Mouse (Mus musculus) embryo, embryonic 10 days (tissue): ENCODE results near the gene Ifna6.
A peak's percentile ranks its signal among the peaks of the same experiment; 100 is the strongest.

Experiments
- DNase-seq: peaks from one replicate; pipeline ENCODE4 v3.0.0-alpha.2; 2015; ENCODE audit warnings: low spot score

Ifna6 gene

DNA sequence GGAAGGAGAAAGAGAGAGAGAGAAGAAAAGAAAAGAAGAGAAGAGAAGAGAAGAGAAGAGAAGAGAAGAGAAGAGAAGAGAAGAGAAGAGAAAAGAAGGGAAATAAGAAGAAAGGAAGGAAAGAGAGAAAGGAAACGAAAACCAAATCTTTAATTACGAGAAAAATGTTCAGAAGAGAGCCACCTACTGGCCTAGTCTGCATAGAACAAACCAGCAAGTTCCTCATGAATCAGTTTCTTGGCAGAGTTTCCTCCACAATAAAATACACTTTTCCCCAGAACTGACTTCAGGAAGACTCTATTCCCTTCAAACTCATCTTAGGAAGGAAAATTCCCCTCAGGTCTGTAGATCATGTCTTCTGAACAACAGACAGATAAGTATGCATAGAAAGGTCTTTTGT lies 18.1 kb downstream of the Ifna6 start:
- no peak for DNase-seq

DNA sequence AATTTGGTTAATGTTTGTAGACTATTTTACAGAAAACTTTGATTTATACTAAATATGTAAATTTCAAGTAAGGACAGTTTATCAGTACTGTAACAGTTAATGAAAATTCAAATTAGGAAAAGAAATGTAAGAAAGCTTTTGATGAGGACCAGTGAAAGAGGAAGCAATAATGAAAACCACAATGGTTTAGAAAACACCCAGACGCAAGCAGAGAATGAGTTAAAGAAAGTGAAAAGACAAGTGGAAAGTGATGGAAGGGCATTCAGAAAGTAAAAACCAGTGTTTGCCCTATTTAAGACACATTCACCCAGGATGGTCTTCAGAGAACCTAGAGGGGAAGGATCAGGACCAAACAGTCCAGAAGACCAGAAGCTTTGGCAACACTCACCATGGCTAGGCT lies 22.5 kb downstream of the Ifna6 start, which contains the start of gene Ifna1:
TSS of gene Ifna1 (plus strand) at position 390 of the 400 bp plus-strand sequence.
- no peak for DNase-seq

DNA sequence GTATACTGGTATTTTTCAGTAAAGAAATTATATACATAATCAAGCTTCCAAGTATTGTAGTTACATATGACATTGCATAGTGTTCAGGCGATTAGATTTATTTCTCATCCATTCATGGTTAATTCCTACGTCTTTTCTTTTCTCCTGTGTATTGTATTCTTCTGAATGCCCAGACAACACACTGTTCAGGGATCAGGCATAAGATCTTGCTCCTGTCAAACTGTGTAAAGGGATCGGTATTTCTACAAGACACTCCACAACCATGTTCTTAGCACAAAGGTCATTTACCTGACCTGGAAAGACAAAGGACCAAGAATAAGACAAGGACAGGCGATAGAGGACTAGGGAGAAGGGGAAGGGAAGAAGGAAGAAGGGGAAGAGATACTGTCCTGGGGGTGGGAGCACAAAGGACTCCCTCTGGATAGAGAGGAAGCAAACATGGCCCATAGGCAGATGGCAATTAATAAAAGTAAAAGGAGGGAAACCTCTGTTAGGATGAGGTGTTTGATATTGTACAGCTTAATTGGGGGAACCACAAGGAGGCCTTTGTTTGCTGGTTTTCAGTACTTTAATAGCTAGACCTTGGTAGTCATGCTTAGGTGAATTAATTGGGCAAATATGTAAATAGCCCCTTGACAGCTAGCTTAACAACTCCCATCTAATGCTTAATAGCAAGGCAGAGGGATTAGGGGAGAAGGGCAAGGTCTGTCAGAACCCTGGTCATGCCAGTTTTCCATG lies 24.0 kb downstream of the Ifna6 start:
- no peak for DNase-seq

DNA sequence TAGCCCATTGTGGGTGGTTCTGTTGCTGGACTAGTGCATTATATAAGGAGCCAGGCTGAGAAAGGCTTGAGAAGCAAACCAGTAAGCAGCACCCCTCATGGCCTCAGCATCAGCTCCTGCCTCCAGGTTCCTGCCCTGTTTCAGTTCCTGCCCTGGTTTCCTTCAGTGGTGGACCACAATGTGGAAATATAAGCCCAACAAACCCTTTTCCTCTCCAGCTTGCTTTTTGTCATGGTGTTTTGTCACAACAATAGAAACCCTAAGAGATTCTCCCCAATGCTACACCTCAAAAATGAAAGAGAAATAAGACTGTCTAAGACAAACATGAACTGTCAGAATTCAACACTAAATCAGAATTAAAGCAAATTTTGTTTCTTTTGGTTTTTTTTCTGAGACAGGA lies 32.0 kb downstream of the Ifna6 start:
- DNase-seq = no peak

DNA sequence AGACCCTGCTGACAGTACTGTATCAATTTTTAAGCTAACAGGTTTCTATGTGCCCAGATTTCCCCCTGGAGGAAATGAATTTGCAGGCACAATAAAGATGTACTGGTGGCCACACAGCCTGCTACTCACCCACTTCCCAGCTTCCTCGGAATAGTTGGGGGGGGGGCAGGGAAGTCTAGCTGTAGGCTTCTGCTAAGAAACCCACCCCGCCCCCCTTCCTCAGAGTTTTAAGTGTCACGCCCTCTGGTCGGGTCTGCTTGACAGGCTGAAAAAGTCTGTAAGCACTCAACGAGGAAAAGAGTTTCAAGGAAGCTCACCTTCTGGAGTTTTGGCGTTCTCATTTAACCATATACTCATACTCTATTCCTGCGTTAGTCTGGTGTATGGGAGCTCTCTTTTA lies 36.1 kb downstream of the Ifna6 start:
- no peak for DNase-seq

DNA sequence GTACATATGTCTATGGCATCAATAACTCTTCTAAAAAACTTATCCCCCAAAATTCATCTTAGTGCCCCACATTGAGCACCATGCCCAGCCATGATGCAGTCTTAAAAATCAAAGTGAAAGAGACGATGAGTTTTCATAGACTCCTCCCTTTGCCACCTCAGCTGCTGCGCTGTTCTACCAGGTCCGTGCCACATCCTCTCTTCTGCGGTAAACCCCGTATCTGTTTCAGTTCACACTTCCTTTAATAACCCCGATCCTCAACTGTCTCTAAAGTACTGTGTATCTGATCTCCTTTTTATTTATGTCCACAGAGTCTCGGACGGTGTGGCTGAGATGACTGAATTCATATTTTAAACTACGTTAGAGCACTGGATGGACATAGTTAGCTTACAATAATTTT lies 37.4 kb downstream of the Ifna6 start:
- DNase-seq = no peak

DNA sequence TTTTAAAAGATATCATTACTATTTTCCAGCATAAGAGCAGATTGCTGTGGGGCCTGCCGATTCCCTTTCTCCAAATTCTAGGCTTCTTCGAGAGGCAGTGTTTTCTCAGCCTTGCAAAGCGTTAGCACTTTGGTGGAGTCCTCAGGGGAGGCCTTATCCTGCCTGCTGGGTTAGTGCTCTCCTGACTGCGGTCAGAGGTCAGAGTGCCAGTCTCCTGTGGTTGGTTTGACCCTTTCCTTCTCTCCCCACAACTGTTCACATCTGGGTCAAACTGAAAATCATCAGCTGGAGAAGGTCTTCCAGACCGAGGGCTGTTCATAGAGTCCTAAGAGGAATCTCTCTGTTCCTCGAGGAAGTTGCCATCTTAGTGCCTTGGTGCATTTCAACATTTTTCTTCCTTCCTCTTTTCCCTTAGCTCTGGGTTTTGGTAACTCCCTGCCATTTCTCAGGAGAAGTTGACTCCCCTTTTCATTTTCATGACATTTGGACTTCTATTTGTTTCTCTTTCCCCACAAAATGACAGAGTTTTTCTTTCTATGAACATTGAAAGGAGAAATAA lies 37.9 kb downstream of the Ifna6 start:
- DNase-seq = peak; percentile 14

DNA sequence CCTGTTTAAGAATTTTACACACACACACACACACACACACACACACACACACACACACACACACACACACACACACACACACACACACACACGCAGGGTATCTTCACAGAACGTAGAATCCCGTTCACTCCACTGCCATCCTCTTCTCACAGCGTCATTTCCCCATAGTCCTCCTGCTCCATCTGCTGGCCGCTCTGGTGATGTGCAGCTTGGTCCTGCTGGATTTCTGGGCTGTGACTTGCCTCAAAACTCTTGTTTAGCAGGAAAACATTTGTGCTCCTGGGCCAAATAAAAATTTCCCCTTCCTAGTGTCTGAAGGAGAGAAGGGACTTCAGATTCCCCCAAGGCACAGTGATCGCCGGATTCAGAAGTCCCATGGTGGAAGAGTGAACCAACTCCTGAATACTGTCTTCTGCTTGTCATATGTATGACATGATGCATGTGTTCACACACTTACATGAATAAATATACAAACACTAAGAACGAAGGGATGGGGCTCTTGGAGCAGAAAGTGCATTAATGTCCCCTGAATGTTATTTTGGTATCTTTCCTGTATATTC lies 40.2 kb downstream of the Ifna6 start:
- DNase-seq = peak; percentile 91

DNA sequence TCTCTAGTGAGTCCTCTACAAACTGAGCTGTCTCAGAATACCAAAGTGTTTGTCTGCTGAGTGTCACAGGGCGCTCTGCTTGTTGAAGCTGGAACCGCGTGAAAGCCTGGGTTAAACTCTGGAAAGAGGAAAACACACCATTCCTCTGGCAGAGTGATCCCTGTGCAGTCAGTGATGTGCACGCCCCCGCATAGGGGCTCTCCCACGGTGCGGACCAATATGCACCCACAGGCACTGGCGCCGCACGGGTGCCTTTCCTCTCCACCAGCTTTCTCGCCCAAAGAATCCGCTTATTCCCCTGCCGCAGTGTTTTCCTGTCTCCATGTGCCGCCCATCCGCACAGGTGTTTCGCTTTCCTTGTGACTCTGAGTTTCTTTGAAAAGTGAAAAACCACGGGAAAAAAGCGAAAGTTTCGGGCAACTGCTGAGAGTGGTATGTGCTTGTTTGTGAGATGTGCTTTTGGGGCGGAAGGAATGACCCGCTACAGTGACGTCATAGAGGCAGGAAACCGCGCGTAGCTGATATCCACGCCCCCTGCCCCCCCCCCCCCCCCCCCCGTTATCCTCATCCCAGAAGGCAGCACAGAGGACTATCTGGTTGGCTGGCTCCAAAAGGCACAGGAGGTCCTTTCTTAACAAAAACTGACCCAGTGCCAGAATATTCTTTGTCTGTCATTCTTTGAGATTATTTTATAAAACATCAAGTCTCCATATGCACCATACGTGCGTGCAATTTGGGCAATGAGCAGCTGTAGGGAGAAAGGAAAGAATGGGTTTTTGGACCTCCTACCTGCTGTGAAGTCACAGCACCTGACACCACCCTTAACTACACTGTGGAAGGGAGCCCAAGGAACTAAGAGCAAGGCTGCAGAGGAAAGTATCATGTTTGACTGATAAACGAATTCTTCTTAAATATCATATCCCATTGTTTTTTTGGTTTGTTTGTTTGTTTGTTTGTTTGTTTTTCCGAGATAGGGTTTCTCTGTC lies 41.0 kb downstream of the Ifna6 start:
- peak; percentile 80 for DNase-seq

DNA sequence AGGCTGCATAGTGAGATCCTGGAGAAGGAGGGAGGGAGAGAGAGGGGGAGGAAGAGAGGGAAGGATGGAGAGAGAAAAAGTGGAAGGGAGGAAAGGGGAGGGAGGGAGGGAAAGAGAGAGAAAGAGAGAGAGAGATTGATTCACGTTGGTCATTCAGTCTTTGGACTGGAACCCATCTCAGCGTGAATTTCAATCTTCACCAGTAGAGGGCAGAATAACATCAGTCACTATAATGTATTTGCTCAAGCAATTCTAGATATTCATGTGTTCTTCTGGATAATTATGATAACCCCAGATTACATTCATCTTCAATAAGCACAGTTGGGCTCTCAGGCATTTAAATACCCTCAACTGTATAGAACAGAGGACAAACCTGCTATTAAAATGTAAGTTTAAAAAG lies 45.5 kb downstream of the Ifna6 start:
- DNase-seq = peak; percentile 78

DNA sequence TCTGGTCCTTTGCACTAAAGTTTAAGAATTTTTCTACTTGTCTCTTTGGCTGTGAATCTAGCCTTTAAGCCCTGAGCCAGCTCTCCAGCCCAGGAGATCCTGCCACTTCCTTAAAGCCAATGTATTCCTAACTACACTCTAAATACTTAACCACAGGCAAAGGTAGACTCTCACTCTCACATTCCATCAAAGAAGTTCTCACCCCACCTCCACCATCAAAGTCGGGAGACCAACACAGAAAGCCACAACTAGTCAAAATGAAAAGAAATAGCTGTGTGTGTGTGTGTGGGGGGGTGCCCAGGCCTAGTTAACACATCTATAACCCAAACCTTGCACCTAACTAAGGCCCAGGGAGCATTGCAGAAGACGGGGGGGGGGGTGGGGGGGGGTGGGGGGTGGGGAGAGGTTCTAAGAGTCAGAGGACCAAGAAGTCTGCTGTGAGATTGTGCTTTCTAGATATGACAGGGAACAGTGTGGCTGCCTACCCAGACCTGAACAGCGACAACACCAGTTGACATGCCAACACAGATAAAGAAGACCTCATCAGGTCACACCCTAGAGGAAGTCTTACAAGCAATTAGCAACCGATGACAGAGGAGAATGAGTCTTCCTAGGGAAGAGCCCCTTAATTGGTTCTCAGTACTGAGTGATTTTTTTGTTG lies 48.3 kb downstream of the Ifna6 start:
- DNase-seq = no peak

DNA sequence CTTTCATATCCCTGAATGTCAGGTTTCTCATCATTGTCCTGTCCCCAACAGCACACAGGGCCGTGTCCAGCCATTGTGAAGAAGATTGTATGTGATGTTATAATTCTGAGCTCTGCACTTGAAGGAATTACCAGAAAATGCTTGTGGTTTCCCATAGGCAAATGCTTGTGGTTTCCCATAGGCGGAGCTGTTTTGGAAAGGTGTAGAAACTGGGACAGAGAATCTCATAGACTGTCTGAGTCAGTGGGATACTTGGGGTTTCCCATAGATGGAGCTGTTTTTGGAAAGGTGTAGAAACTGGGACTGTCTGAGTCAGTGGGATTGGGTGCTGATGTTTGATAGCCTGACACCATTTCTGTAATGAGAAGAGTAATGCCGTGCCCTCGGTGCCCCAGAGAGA lies 49.3 kb downstream of the Ifna6 start:
- no peak for DNase-seq
